Mouse (Mus musculus) MEL (cell line): ENCODE measurements around the gene Hspb6. TPM values are rescaled to one million over a fixed set of nuclear protein-coding genes. Genes with fewer than 3 reads are reported as not detected.

Source experiments
- DNase-seq: peaks from one replicate; pipeline ENCODE4 v3.0.0; 2011; ENCODE audit warnings: low read depth, low spot score
- H3K27ac ChIP-seq: 2 replicates; pipeline ENCODE4 v1.5.1; 2012; ENCODE audit warnings: low read depth, mild to moderate bottlenecking, control low read depth, low read length, moderate library complexity; ENCODE audit not compliant: control insufficient read depth
- H3K27me3 ChIP-seq, 2 experiments: fragments of 150-350 bp in 1 of 2; sonication (generic) in 1 of 2; 2 replicates each; pipeline ENCODE4 v1.6.1; 2012; ENCODE audit warnings: low read length in 2 of 2, mild to moderate bottlenecking in 2 of 2, improper control_type of control experiment in 1 of 2, moderate library complexity in 1 of 2; ENCODE audit not compliant: insufficient read depth in 2 of 2, control insufficient read depth in 1 of 2
- H3K36me3 ChIP-seq, 2 experiments: 2 replicates each; pipeline ENCODE4 v1.6.1; 2012 to 2014; ENCODE audit warnings: low read length in 2 of 2, improper control_type of control experiment in 1 of 2, inconsistent platforms in 1 of 2, mild to moderate bottlenecking in 1 of 2; ENCODE audit not compliant: insufficient read depth in 2 of 2, control insufficient read depth in 1 of 2
- H3K4me1 ChIP-seq, 2 experiments: fragments of 150-350 bp in 1 of 2; sonication (generic) in 1 of 2; 2 replicates each; pipeline ENCODE4 v1.6.1; 2012; ENCODE audit warnings: low read length in 2 of 2, improper control_type of control experiment in 1 of 2, mild to moderate bottlenecking in 1 of 2; ENCODE audit not compliant: insufficient read depth in 2 of 2, control insufficient read depth in 1 of 2
- H3K4me3 ChIP-seq, 2 experiments: fragments of 150-350 bp in 1 of 2; sonication (generic) in 1 of 2; 2 replicates each; pipeline ENCODE4 v1.5.1; 2012; ENCODE audit warnings: low read depth in 2 of 2, low read length in 2 of 2, mild to moderate bottlenecking in 2 of 2, moderate library complexity in 2 of 2, control low read depth in 1 of 2, improper control_type of control experiment in 1 of 2; ENCODE audit not compliant: control insufficient read depth in 1 of 2, insufficient read depth in 1 of 2
- H3K79me2 ChIP-seq: 2 replicates; pipeline ENCODE4 v1.6.1; 2012; ENCODE audit warnings: mild to moderate bottlenecking, low read length, moderate library complexity; ENCODE audit not compliant: control insufficient read depth, poor library complexity, insufficient read depth
- H3K9ac ChIP-seq: 2 replicates; pipeline ENCODE4 v1.6.1; 2012; ENCODE audit warnings: low read depth, mild to moderate bottlenecking, control low read depth, low read length, moderate library complexity; ENCODE audit not compliant: control insufficient read depth, poor library complexity, severe bottlenecking
- H3K9me3 ChIP-seq: fragments of 150-350 bp; sonication (generic); replicated peaks from 2 replicates; pipeline ENCODE4 v1.6.1; 2012; ENCODE audit warnings: mild to moderate bottlenecking, low read length, improper control_type of control experiment, moderate library complexity; ENCODE audit not compliant: insufficient read depth
- BHLHE40 ChIP-seq: IDR thresholded peaks from 2 replicates; pipeline ENCODE4 v1.6.1; 2012; ENCODE audit warnings: low read depth, mild to moderate bottlenecking, inconsistent platforms, low read length, improper control_type of control experiment, borderline replicate concordance
- CHD2 ChIP-seq: IDR thresholded peaks from 2 replicates; pipeline ENCODE4 v1.6.1; 2011; ENCODE audit warnings: low read length, improper control_type of control experiment
- CTCF ChIP-seq, 3 experiments: IDR thresholded peaks in 2 of 3; conservative IDR thresholded peaks in 1 of 3; 2 replicates each; pipeline ENCODE4 v1.5.1; 2011 to 2012; ENCODE audit warnings: low read length in 3 of 3, low read depth in 2 of 3, mild to moderate bottlenecking in 2 of 3, improper control_type of control experiment in 1 of 3, inconsistent platforms in 1 of 3, mixed read lengths in 1 of 3, moderate library complexity in 1 of 3; ENCODE audit not compliant: control insufficient read depth in 1 of 3, insufficient read depth in 1 of 3, poor library complexity in 1 of 3, severe bottlenecking in 1 of 3
- E2F4 ChIP-seq: IDR thresholded peaks from 2 replicates; pipeline ENCODE4 v1.6.1; 2011; ENCODE audit warnings: low read depth, low read length, improper control_type of control experiment, borderline replicate concordance
- ELF1 ChIP-seq: IDR thresholded peaks from 2 replicates; pipeline ENCODE4 v1.6.1; 2014; ENCODE audit warnings: low read depth, mild to moderate bottlenecking, inconsistent platforms, low read length, improper control_type of control experiment, moderate library complexity
- EP300 ChIP-seq, 2 experiments: IDR thresholded peaks; 2 replicates each; pipeline ENCODE4 v1.6.1; 2011; ENCODE audit warnings: improper control_type of control experiment in 2 of 2, low read length in 2 of 2, low read depth in 1 of 2, mild to moderate bottlenecking in 1 of 2
- ETS1 ChIP-seq: IDR thresholded peaks from 2 replicates; pipeline ENCODE4 v1.6.1; 2012; ENCODE audit warnings: low read depth, mild to moderate bottlenecking, inconsistent platforms, low read length, improper control_type of control experiment, moderate library complexity
- HCFC1 ChIP-seq: IDR thresholded peaks from 2 replicates; pipeline ENCODE4 v1.6.1; 2012; ENCODE audit warnings: low read depth, mild to moderate bottlenecking, inconsistent platforms, low read length, improper control_type of control experiment, moderate library complexity
- MAFK ChIP-seq: IDR thresholded peaks from 2 replicates; pipeline ENCODE4 v1.6.1; 2011; ENCODE audit warnings: low read depth, mild to moderate bottlenecking, low read length, improper control_type of control experiment, borderline replicate concordance
- MAZ ChIP-seq: IDR thresholded peaks from 2 replicates; pipeline ENCODE4 v1.6.1; 2012; ENCODE audit warnings: low read depth, mild to moderate bottlenecking, inconsistent platforms, low read length, improper control_type of control experiment
- MEF2A ChIP-seq: IDR thresholded peaks from 2 replicates; pipeline ENCODE4 v1.6.1; 2014; ENCODE audit warnings: low read depth, mild to moderate bottlenecking, inconsistent platforms, low read length, improper control_type of control experiment; ENCODE audit not compliant: poor library complexity, insufficient replicate concordance, severe bottlenecking; ENCODE audit errors: extremely low read depth
- MYC ChIP-seq: IDR thresholded peaks from 2 replicates; pipeline ENCODE4 v1.6.1; 2011; ENCODE audit warnings: low read depth, mild to moderate bottlenecking, low read length, improper control_type of control experiment, moderate library complexity
- NELFE ChIP-seq: IDR thresholded peaks from 2 replicates; pipeline ENCODE4 v1.6.1; 2011; ENCODE audit warnings: low read depth, low read length, improper control_type of control experiment
- NRF1 ChIP-seq: IDR thresholded peaks from 2 replicates; pipeline ENCODE4 v1.6.1; 2014; ENCODE audit warnings: low read depth, mild to moderate bottlenecking, inconsistent platforms, low read length, improper control_type of control experiment, moderate library complexity; ENCODE audit not compliant: poor library complexity, insufficient read depth, severe bottlenecking
- RAD21 ChIP-seq: IDR thresholded peaks from 2 replicates; pipeline ENCODE4 v1.6.1; 2011; ENCODE audit warnings: mild to moderate bottlenecking, low read depth, low read length, improper control_type of control experiment
- SIN3A ChIP-seq: IDR thresholded peaks from 2 replicates; pipeline ENCODE4 v1.6.1; 2012; ENCODE audit warnings: low read length, improper control_type of control experiment, inconsistent platforms
- TAL1 ChIP-seq: IDR thresholded peaks from 2 replicates; pipeline ENCODE4 v1.6.1; 2012; ENCODE audit warnings: mild to moderate bottlenecking, inconsistent platforms, low read length, moderate library complexity, mixed read lengths
- ZC3H11A ChIP-seq: IDR thresholded peaks from 2 replicates; pipeline ENCODE4 v1.6.1; 2012; ENCODE audit warnings: low read depth, mild to moderate bottlenecking, inconsistent platforms, low read length, improper control_type of control experiment
- ZKSCAN1 ChIP-seq: IDR thresholded peaks from 2 replicates; pipeline ENCODE4 v1.6.1; 2012; ENCODE audit warnings: low read depth, mild to moderate bottlenecking, inconsistent platforms, low read length, improper control_type of control experiment, moderate library complexity
- ZMIZ1 ChIP-seq: IDR thresholded peaks from 2 replicates; pipeline ENCODE4 v1.6.1; 2012; ENCODE audit warnings: low read depth, mild to moderate bottlenecking, inconsistent platforms, low read length, improper control_type of control experiment, moderate library complexity
- polyA plus RNA-seq, 2 experiments: library from polyadenylated mRNA; stranded (reverse) in 1 of 2; unstranded in 1 of 2; fragments of >175 nt in 1 of 2; fragments of >200 nt in 1 of 2; gene quantifications; 2 replicates each; pipeline versions ENCODE4 v1.2.1 to v1.2.4; 2012; ENCODE audit warnings: low replicate concordance in 2 of 2, low read depth in 1 of 2; ENCODE audit not compliant: insufficient read length in 2 of 2, insufficient read depth in 1 of 2, missing spikeins in 1 of 2
- total RNA-seq: library from RNA; depleted of rRNA; stranded (reverse); fragments of 300-350 nt; gene quantifications from 2 replicates; pipeline ENCODE4 v1.2.3, GENCODE M21; 2012

Gene Hspb6
- total and polyA plus RNA-seq, 3 experiments: 1.5 to 12.4 TPM; not detected in 1

DNA sequence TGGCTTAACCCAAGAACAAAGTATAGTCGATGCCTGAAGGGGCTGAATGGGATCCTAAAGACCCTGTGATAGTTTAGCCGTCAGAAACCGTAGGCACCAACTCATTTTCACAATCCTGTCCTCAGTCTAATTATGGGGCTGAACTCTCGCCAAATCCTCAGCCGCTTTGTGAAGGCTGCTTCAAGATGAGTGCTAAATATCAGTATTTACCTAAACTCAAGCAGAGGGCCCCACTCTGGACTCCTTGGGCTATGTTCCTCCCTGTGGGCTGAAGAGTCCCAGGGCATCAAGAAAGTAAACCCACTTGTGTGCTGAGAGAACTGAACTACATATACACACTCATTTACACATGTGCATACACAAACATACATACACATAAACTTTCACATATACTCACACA is 44.8 kb downstream of the Hspb6 start:
- Histone ChIP-seq H3K9me3 (no peaks in the 10 kb centered on the region), H3K36me3 (peaks cover 0 to 11% of the 10 kb centered on the region in 2 experiments; a peak in 2 of 4 replicates), H3K9ac (no peak overlapping the region)

DNA sequence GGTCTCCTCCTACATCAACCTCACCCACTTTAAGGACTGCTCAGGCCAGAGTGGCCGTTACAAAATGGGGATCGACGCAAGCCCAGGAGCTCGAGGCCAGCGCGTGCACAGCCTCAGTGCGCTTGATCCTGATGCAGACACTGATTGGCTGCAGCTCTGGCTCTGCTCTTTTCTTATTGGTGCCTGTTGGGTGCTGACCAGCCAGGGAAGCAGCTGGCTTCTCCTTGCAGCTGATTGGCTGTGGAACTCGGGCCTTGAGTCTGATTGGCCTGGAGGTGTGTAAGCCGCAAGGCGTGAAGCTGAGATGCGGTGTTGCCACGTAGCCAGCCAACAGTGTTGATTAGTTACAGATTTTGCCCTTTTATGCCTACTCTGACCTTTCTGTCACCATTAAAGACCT is 46.8 kb downstream of the Hspb6 start, which contains the start of gene Zbtb32:
Zbtb32 (minus strand) TSS at position 124 of the 400 bp plus-strand sequence.
- Histone ChIP-seq H3K79me2 (no peaks in the 10 kb centered on the region; the same call in 1 of the 2 replicates), H3K4me1 (peaks cover 2 to 13% of the 10 kb centered on the region in 2 experiments; a peak in 3 of 4 replicates), H3K9me3 (no peaks in the 10 kb centered on the region), H3K4me3 (peak within 1 kb of the TSS; percentile 50 to 51), H3K9ac (peak within 1 kb of the TSS; percentile 79), H3K27ac (peak within 1 kb of the TSS; percentile 82), H3K27me3 (no peaks in the 10 kb centered on the region), H3K36me3 (peaks cover 0 to 6% of the 10 kb centered on the region in 2 experiments; a peak in 2 of 4 replicates)
- no peak for TF ChIP-seq SIN3A
- TF ChIP-seq MYC: no peak
- no peak for TF ChIP-seq ELF1
- TF ChIP-seq ETS1: no peak
- TF ChIP-seq ZMIZ1: no peak
- TF ChIP-seq NRF1: no peak
- TF ChIP-seq NELFE: no peak
- no peak for TF ChIP-seq RAD21
- no peak for TF ChIP-seq MAZ
- no peak for TF ChIP-seq BHLHE40
- no peak for TF ChIP-seq CTCF (IDR thresholded peaks at IDR 0.05 in 2 of 3, conservative IDR thresholded peaks at IDR 0.05 in 1 of 3; ENCODE audit: control insufficient read depth in 1 of 3, insufficient read depth in 1 of 3, low read depth in 2 of 3, low read length in 3 of 3, poor library complexity in 1 of 3, severe bottlenecking in 1 of 3)
- TF ChIP-seq TAL1: no peak
- no peak for TF ChIP-seq MEF2A
- no peak for TF ChIP-seq E2F4
- TF ChIP-seq EP300 (IDR thresholded peaks at IDR 0.05; ENCODE audit: low read depth in 1 of 2, low read length in 2 of 2): no peak
- DNase-seq: peak; percentile 39

More for the DNA sequence above, 44.8 kb downstream of the Hspb6 start:
- Histone ChIP-seq H3K4me1 (peaks cover 7 to 29% of the 10 kb centered on the region in 2 experiments; a peak in 3 of 4 replicates), H3K27me3 (no peaks in the 10 kb centered on the region), H3K79me2 (no peaks in the 10 kb centered on the region; the same call in 1 of the 2 replicates), H3K4me3 (no peak overlapping the region), H3K27ac (no peak overlapping the region)
- TF ChIP-seq MYC (no peak), EP300 (IDR thresholded peaks at IDR 0.05; ENCODE audit: low read depth in 1 of 2, low read length in 2 of 2) (no peak), ZKSCAN1 (no peak), CHD2 (no peak), CTCF (IDR thresholded peaks at IDR 0.05 in 2 of 3, conservative IDR thresholded peaks at IDR 0.05 in 1 of 3; ENCODE audit: control insufficient read depth in 1 of 3, insufficient read depth in 1 of 3, low read depth in 2 of 3, low read length in 3 of 3, poor library complexity in 1 of 3, severe bottlenecking in 1 of 3) (no peak), HCFC1 (no peak), ZC3H11A (no peak), MAFK (no peak)
- DNase-seq: no peak
